Mouse (Mus musculus) embryonic facial prominence, embryonic 12.5 days (tissue): ENCODE measurements around the gene Aldh3b1. TPM values are rescaled to one million over a fixed set of nuclear protein-coding genes. Genes with fewer than 3 reads are reported as not detected.

Experiments
- ATAC-seq: fragments of 200-750 bp; cut with Nextera tagmentation; 2 replicates; pipeline ENCODE4 v1.8.0; 2017; ENCODE audit not compliant: insufficient number of reproducible peaks, insufficient read depth, low FRiP score, low TSS enrichment
- H3K27ac ChIP-seq: fragments of 300-500 bp; sonication (generic); 2 replicates; pipeline ENCODE4 v1.5.1; 2016; ENCODE audit warnings: mild to moderate bottlenecking
- H3K27me3 ChIP-seq: fragments of 300-500 bp; sonication (generic); 2 replicates; pipeline ENCODE4 v1.6.1; 2016; ENCODE audit warnings: mild to moderate bottlenecking, moderate library complexity
- H3K36me3 ChIP-seq: fragments of 300-500 bp; sonication (generic); 2 replicates; pipeline ENCODE4 v1.6.1; 2016; ENCODE audit warnings: mild to moderate bottlenecking
- H3K4me1 ChIP-seq: fragments of 300-500 bp; sonication (generic); 2 replicates; pipeline ENCODE4 v1.6.1; 2016
- H3K4me2 ChIP-seq: fragments of 300-500 bp; sonication (generic); replicated peaks from 2 replicates; pipeline ENCODE4 v1.6.1; 2016; ENCODE audit warnings: mild to moderate bottlenecking, moderate library complexity
- H3K4me3 ChIP-seq: fragments of 300-500 bp; sonication (generic); 2 replicates; pipeline ENCODE4 v1.5.1; 2016; ENCODE audit warnings: mild to moderate bottlenecking
- H3K9ac ChIP-seq: fragments of 300-500 bp; sonication (generic); 2 replicates; pipeline ENCODE4 v1.6.1; 2016; ENCODE audit warnings: mild to moderate bottlenecking, moderate library complexity
- H3K9me3 ChIP-seq: fragments of 300-500 bp; sonication (generic); 2 replicates; pipeline ENCODE4 v1.6.1; 2016; ENCODE audit warnings: mild to moderate bottlenecking, moderate library complexity
- WGBS: fragments of 180-500 bp; shearing (Covaris S2); methylation state at CpG from one replicate; pipeline ENCODE4 v1.1.7; 2016; 5-methylcytosine and 5-hydroxymethylcytosine counted together
- polyA plus RNA-seq: library from polyadenylated mRNA; unstranded; fragments of >200 nt; fragmentation: Nextera tagmentation; extraction: Ambion mirVana; gene quantifications from 2 replicates; pipeline ENCODE4 v1.2.1, GENCODE M21; 2016

Gene Aldh3b1
- polyA plus RNA-seq, 1 experiment from 2014 or later: 0.91 TPM

DNA sequence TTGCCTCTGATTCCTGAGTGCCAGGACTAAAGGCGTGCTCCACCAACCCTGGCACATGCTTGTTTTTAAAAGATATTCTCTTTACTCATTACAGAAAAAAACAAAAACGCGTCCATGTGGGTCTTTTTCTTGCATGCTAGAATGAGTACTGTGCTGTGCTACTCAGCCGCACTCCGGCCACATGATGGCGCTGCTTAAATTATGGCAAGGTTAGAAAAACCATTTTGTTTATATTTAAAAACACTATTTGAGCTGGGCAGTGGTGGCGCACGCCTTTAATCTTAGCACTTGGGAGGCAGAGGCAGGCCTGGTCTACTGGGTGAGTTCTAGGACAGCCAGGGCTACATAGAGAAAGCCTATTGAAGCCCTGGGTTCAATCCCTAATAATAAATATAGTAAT, 39.4 kb downstream of the Aldh3b1 start:
- Histone ChIP-seq H3K9ac (no peak overlapping the region), H3K36me3 (peaks cover 67% of the 10 kb centered on the region), H3K27ac (no peak overlapping the region), H3K27me3 (no peaks in the 10 kb centered on the region), H3K4me1 (no peaks in the 10 kb centered on the region), H3K9me3 (no peaks in the 10 kb centered on the region), H3K4me2 (no peak overlapping the region), H3K4me3 (no peak overlapping the region)
- WGBS: 84% methylated on average over 8 of the region's 8 CpGs
- no peak for ATAC-seq

DNA sequence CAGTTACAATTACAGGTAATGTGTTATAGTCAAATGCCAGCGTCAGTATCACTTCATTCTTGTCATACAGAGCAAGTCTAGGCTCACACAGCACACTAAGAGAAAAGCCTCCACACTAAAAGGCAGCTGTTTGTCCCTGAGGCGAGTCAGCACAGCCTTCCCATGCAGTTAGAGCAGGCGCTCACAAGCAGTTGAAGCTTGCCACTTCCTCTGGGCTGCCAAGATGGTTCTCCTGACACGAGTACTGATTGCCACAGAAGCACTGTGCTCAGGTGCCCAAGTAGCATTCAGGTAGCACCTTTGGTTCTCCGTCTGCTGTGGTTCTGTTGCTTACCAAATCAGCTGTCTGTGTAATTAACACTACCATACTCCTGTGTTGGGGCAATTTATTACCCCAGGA, 40.5 kb downstream of the Aldh3b1 start:
- no peak for ATAC-seq
- Histone ChIP-seq H3K36me3 (peaks cover 61% of the 10 kb centered on the region), H3K27me3 (no peaks in the 10 kb centered on the region), H3K4me2 (no peak overlapping the region), H3K27ac (no peak overlapping the region), H3K4me1 (no peaks in the 10 kb centered on the region), H3K9ac (no peak overlapping the region), H3K9me3 (no peaks in the 10 kb centered on the region), H3K4me3 (no peak overlapping the region)
- WGBS: 91% methylated on average over 5 of the region's 5 CpGs

DNA sequence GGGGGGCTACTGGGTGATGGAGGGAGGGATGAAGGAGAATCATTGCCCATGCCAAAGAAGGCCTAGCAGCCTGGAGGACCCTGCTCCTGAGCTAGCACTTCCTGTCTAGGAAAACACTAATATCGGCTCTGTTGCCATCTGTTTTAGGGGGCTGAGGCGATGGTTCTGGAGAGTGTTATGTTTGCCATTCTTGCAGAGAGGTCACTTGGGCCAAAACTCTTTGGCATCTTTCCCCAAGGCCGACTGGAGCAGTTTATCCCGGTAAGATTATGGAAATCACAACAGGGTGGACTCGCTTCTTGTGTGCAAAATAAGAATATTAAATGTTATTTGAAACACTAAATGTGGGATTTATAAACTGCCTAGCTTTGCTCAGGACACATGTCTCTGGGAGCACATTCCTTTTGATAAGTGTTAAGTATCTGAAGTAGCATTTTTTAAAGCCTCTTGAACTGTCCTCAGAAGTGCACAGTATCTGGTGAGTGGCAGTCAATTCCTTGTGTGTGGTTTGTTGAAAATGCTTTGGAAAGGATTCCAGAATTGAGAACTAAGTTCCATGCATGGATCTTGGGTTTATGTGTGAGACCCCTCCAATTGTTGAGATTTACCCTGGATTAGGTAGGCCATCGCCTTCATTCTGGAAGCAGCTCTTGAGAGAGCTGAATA, 45.1 kb downstream of the Aldh3b1 start:
- H3K4me2 ChIP-seq: no peak overlapping the region
- H3K4me1 ChIP-seq: no peaks in the 10 kb centered on the region
- no peak for ATAC-seq
- H3K9me3 ChIP-seq: no peaks in the 10 kb centered on the region
- H3K9ac ChIP-seq: no peak overlapping the region
- H3K4me3 ChIP-seq: no peak overlapping the region
- peaks cover 25% of the 10 kb centered on the region for H3K36me3 ChIP-seq
- H3K27ac ChIP-seq: no peak overlapping the region
- H3K27me3 ChIP-seq: no peaks in the 10 kb centered on the region
- WGBS: 75% methylated on average over 6 of the region's 6 CpGs

DNA sequence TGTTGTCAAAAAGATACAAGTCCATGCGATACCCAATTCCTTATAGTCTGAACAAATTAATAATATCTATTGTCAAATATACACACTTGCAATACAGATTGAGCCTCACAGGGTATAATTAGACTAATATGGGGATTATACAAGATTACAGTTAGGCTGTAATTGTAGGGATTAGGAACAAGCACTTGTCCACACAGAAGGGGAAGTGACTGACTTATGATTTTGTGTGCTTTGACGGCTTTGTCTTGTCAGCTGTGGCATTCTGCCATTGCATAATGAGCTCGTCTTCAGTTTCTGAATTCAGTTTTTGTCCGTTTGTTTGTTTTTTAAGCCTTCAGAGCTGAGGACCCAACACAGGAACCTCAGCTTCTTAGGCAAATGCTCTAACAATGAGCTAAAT, 47.4 kb downstream of the Aldh3b1 start:
- Histone ChIP-seq H3K9me3 (no peaks in the 10 kb centered on the region), H3K36me3 (peaks cover 10% of the 10 kb centered on the region; the same call in 1 of the 2 replicates), H3K4me2 (no peak overlapping the region), H3K4me3 (no peak overlapping the region), H3K4me1 (no peaks in the 10 kb centered on the region), H3K27me3 (no peaks in the 10 kb centered on the region), H3K9ac (no peak overlapping the region), H3K27ac (no peak overlapping the region)
- ATAC-seq: no peak
- 73% methylated on average over 4 of the region's 4 CpGs for WGBS

- H3K27me3 ChIP-seq: no peaks in the 10 kb centered on the region
- H3K4me2 ChIP-seq: no peak overlapping the region
- WGBS: 87% methylated on average over 6 of the region's 6 CpGs
- H3K27ac ChIP-seq: no peak overlapping the region
- H3K9me3 ChIP-seq: no peaks in the 10 kb centered on the region
- peaks cover 9% of the 10 kb centered on the region; the same call in 1 of the 2 replicates for H3K36me3 ChIP-seq
- H3K4me1 ChIP-seq: no peaks in the 10 kb centered on the region
- no peak overlapping the region for H3K9ac ChIP-seq
- H3K4me3 ChIP-seq: no peak overlapping the region
- no peak for ATAC-seq
Observed at GRCm38 (mm10) chr19:3880054-3880848, 49.4 kb downstream of the Aldh3b1 start.

DNA sequence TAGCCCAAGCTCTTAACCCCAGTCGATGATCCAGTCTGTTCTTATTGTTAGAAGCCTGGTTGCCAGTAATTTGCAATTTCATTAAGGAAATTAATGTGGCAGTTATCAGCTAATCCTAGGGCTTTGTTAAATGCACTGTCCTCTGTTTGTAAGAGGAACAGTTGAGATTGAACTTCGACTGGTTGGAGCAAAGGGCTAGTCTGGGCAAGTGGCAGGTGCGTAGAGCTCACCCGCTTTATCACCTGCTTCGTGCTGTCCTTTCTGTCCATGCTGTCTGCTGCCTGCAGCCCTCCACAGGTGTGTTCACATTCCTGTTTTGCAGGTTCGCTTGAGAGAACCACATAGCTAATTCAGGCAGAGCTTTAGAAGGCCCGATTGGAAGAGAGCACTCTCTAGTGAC, 54.6 kb downstream of the Aldh3b1 start:
- H3K9me3 ChIP-seq: no peaks in the 10 kb centered on the region
- H3K27me3 ChIP-seq: no peaks in the 10 kb centered on the region
- no peaks in the 10 kb centered on the region for H3K36me3 ChIP-seq
- no peak overlapping the region for H3K4me3 ChIP-seq
- H3K4me2 ChIP-seq: no peak overlapping the region
- no peak for ATAC-seq
- H3K27ac ChIP-seq: no peak overlapping the region
- no peak overlapping the region for H3K9ac ChIP-seq
- WGBS: 80% methylated on average over 7 of the region's 7 CpGs
- H3K4me1 ChIP-seq: peaks cover 14% of the 10 kb centered on the region; the same call in 1 of the 2 replicates

GRCm38 (mm10) chr19:3872373-3872772, 57.2 kb downstream of the Aldh3b1 start:
- Histone ChIP-seq H3K9ac (no peak overlapping the region), H3K27ac (no peak overlapping the region), H3K4me2 (no peak overlapping the region), H3K9me3 (no peaks in the 10 kb centered on the region), H3K27me3 (no peaks in the 10 kb centered on the region), H3K36me3 (no peaks in the 10 kb centered on the region), H3K4me1 (peaks cover 14% of the 10 kb centered on the region; the same call in 1 of the 2 replicates), H3K4me3 (no peak overlapping the region)
- WGBS: 78% methylated on average over 4 of the region's 4 CpGs
- ATAC-seq: no peak

- H3K9ac ChIP-seq: no peak overlapping the region
- ATAC-seq: no peak
- no peaks in the 10 kb centered on the region for H3K9me3 ChIP-seq
- no peaks in the 10 kb centered on the region for H3K27me3 ChIP-seq
- H3K4me3 ChIP-seq: no peak overlapping the region
- no peak overlapping the region for H3K27ac ChIP-seq
- no peak overlapping the region for H3K4me2 ChIP-seq
- H3K4me1 ChIP-seq: peaks cover 14% of the 10 kb centered on the region; the same call in 1 of the 2 replicates
- peaks cover 6% of the 10 kb centered on the region; the same call in 1 of the 2 replicates for H3K36me3 ChIP-seq
Observed at GRCm38 (mm10) chr19:3871468-3871867, 58.1 kb downstream of the Aldh3b1 start.

- 69% methylated on average over 1 of the region's 1 CpGs for WGBS
- Histone ChIP-seq H3K4me1 (peaks cover 6% of the 10 kb centered on the region; the same call in 1 of the 2 replicates), H3K36me3 (peaks cover 17% of the 10 kb centered on the region), H3K27me3 (no peaks in the 10 kb centered on the region), H3K27ac (0 out of 2 replicates have a peak overlapping the region, but pooled peaks have one; percentile 41), H3K4me2 (no peak overlapping the region), H3K9ac (no peak overlapping the region), H3K4me3 (no peak overlapping the region), H3K9me3 (no peaks in the 10 kb centered on the region)
- ATAC-seq: no peak
Observed at GRCm38 (mm10) chr19:3868290-3868689, 61.3 kb downstream of the Aldh3b1 start.

DNA sequence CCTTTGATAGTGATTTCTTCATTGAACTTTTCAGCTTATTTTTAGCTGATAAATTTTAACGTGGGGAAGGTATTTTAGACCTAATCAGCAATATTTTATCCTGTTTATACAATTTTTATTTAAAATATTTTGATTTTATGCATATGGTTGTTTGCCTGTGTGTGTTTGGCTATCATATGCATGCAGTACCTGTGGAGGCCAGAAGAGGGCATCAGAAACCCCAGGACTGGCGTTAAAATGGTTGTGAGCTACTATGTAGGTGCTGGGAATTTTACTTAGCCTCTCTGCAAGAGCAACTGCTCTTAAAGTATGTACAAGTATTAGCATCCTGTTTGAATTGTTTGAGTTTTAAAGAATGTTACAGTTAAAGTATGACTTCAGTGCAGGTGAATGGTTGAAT, 64.6 kb downstream of the Aldh3b1 start:
- Histone ChIP-seq H3K4me3 (no peak overlapping the region), H3K4me2 (no peak overlapping the region), H3K9me3 (no peaks in the 10 kb centered on the region), H3K27ac (no peak overlapping the region), H3K36me3 (peaks cover 19% of the 10 kb centered on the region), H3K9ac (no peak overlapping the region), H3K27me3 (no peaks in the 10 kb centered on the region), H3K4me1 (0 out of 2 replicates have a peak, but pooled peaks cover 3% of the 10 kb centered on the region)
- ATAC-seq: no peak
- 83% methylated on average over 2 of the region's 2 CpGs for WGBS
